Mouse (Mus musculus) ES-Bruce4 (cell line): ENCODE results near the gene Bcorl1. TPM values are rescaled to one million over a fixed set of nuclear protein-coding genes. Genes with fewer than 3 reads are reported as not detected.

Experiments
- H3K27ac ChIP-seq: 2 replicates; pipeline ENCODE4 v1.5.1; 2012; ENCODE audit warnings: low read length, inconsistent platforms; ENCODE audit not compliant: insufficient read depth
- H3K27me3 ChIP-seq: 2 replicates; pipeline ENCODE4 v1.6.1; 2012; ENCODE audit warnings: mild to moderate bottlenecking, low read length, inconsistent platforms; ENCODE audit not compliant: control insufficient read depth, poor library complexity, insufficient read depth, severe bottlenecking
- H3K36me3 ChIP-seq: 2 replicates; pipeline ENCODE4 v1.6.1; 2012; ENCODE audit warnings: inconsistent platforms, mild to moderate bottlenecking, low read length, moderate library complexity; ENCODE audit not compliant: control insufficient read depth, poor library complexity, insufficient read depth, severe bottlenecking
- H3K4me1 ChIP-seq: one replicate; pipeline ENCODE4 v1.8.1; 2011; ENCODE audit warnings: low read length; ENCODE audit not compliant: control insufficient read depth, insufficient read depth
- H3K4me3 ChIP-seq: 2 replicates; pipeline ENCODE4 v1.5.1; 2011; ENCODE audit warnings: low read depth, mild to moderate bottlenecking, low read length
- H3K9ac ChIP-seq: 2 replicates; pipeline ENCODE4 v1.6.1; 2012; ENCODE audit warnings: low read depth, mild to moderate bottlenecking, inconsistent platforms; ENCODE audit not compliant: poor library complexity, severe bottlenecking
- H3K9me3 ChIP-seq: replicated peaks from 2 replicates; pipeline ENCODE4 v1.6.1; 2012; ENCODE audit warnings: mild to moderate bottlenecking, low read length, inconsistent platforms; ENCODE audit not compliant: control insufficient read depth, poor library complexity, insufficient read depth, severe bottlenecking
- CTCF ChIP-seq: IDR thresholded peaks from one replicate; pipeline ENCODE4 v1.8.1; 2011; ENCODE audit warnings: low read depth, low read length
- EP300 ChIP-seq: IDR thresholded peaks from 2 replicates; pipeline ENCODE4 v1.6.1; 2011; ENCODE audit warnings: low read depth, low read length; ENCODE audit not compliant: insufficient read depth
- POLR2A ChIP-seq: IDR thresholded peaks from one replicate; pipeline ENCODE4 v1.8.1; 2011; ENCODE audit warnings: low read length; ENCODE audit not compliant: insufficient read depth
- polyA plus RNA-seq: library from polyadenylated mRNA; stranded (reverse); fragments of >200 nt; gene quantifications from 2 replicates; pipeline ENCODE4 v1.2.4, GENCODE M21; 2011; ENCODE audit warnings: low read depth; ENCODE audit not compliant: missing spikeins, insufficient read depth, insufficient read length

Bcorl1 gene
- polyA plus RNA-seq, 1 experiment: 11.3 TPM

DNA sequence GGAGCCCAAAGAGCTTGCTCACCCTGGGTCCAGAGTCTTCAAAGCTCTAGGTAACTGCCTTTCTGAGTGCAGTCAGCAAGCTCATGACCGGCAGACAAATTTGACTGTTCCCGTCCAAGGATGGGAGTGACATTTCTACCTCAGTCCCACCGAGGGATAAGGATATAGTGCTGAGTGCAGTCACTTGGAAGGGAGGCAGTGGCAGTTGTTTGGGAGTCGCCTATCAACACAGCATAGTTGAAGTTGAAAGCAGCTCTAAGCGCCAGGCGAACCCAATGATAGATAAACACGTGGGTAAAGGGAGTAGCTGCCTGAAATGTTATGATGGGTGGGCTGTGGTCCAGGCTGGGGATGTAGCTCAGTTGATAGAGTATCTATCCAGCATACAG, 69.2 kb downstream of the Bcorl1 start:
- Histone ChIP-seq H3K27ac (no peak overlapping the region), H3K4me1 (no peaks in the 10 kb centered on the region), H3K27me3 (no peaks in the 10 kb centered on the region), H3K36me3 (peaks cover 2% of the 10 kb centered on the region; the same call in 1 of the 2 replicates), H3K9me3 (no peaks in the 10 kb centered on the region), H3K4me3 (no peak overlapping the region), H3K9ac (no peak overlapping the region)
- TF ChIP-seq POLR2A (no peak), CTCF (no peak), EP300 (no peak)

DNA sequence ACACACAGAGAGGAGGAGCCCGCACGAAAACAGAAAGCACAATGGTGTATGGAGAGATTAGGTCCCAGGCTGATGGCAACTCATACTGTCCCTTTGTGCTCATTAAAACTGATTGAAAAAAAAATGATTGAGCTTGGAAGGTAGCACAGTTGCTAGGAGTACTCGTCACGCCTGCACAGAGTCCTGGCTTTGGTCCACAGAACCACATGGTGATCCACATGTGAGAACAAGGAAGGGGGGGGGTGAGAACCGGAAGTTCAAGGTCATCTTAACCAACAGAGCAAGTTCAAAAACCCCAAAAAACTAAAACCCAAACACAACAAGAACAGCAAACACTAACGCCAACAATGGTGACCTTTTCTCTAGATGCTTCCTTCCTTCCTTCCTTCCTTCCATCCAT, 71.5 kb downstream of the Bcorl1 start:
- no peak overlapping the region for H3K4me3 ChIP-seq
- H3K27ac ChIP-seq: no peak overlapping the region
- TF ChIP-seq CTCF (no peak), EP300 (no peak), POLR2A (no peak)
- H3K36me3 ChIP-seq: peaks cover 2% of the 10 kb centered on the region; the same call in 1 of the 2 replicates
- H3K9ac ChIP-seq: no peak overlapping the region
- no peaks in the 10 kb centered on the region for H3K9me3 ChIP-seq
- no peaks in the 10 kb centered on the region for H3K27me3 ChIP-seq
- no peaks in the 10 kb centered on the region for H3K4me1 ChIP-seq

DNA sequence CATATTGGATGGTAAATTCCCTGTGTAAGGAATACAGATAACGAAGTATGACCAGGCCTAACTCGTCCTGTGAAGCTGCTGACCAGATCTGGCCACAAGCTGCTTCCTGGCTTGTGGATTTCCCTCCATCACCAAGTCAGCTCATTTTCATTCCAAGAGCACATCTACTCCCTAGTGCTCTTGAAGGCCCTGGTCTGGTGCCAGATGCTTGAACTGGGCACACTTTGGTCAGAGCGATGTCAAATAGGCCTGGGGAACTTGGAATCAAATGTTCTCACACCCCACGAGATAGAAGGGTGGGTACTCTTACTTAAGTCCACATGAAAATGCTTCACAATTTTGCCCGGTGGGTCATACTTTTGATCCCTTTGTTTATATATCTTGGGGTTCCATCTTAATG, 73.1 kb downstream of the Bcorl1 start:
- Histone ChIP-seq H3K27me3 (no peaks in the 10 kb centered on the region), H3K27ac (no peak overlapping the region), H3K4me3 (no peak overlapping the region), H3K4me1 (no peaks in the 10 kb centered on the region), H3K9me3 (no peaks in the 10 kb centered on the region), H3K9ac (no peak overlapping the region), H3K36me3 (peaks cover 2% of the 10 kb centered on the region; the same call in 1 of the 2 replicates)
- TF ChIP-seq EP300: no peak
- no peak for TF ChIP-seq CTCF
- TF ChIP-seq POLR2A: no peak

DNA sequence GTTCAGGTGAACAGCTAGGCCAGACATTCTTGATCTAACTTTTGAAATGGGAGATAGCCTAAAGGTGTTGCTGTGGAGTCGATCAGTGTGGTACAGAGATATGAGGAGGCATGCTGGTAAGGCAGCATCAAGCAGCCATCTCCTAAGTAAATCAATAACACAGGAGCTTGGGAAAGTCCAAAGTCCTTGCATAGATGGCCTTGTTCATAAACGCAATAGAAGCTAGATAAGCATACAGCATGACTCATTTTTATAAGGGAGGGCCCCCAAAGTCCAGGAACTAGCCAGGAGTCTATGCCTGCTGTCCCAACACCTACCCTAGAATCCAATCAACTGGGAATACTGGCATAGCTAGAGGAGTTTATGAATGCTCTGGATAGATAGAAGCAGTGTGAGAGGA, 77.3 kb downstream of the Bcorl1 start:
- Histone ChIP-seq H3K27ac (no peak overlapping the region), H3K4me3 (no peak overlapping the region), H3K4me1 (no peaks in the 10 kb centered on the region), H3K36me3 (peaks cover 2% of the 10 kb centered on the region; the same call in 1 of the 2 replicates), H3K9ac (no peak overlapping the region), H3K27me3 (no peaks in the 10 kb centered on the region), H3K9me3 (no peaks in the 10 kb centered on the region)
- TF ChIP-seq EP300 (no peak), CTCF (no peak), POLR2A (no peak)

DNA sequence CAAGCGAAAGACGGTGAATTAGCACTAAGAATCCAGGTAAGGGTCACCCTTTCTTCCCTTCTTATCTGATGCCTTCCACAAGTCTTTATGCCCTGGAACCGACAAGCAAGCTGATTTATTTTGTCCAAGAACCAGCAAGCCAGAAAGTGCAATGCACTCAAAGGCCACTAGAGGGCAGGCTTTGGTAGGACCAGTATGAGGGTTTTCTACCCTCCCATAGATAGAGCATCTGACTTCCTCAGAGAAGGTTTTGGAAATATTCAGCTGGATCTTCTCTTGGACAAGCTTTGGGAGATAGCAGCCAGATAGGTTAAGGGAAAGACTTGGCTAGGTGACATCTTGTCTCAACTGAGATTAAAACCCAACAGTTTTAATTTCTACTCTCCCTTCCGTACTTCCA, 81.8 kb downstream of the Bcorl1 start:
- Histone ChIP-seq H3K27me3 (no peaks in the 10 kb centered on the region), H3K36me3 (no peaks in the 10 kb centered on the region)

DNA sequence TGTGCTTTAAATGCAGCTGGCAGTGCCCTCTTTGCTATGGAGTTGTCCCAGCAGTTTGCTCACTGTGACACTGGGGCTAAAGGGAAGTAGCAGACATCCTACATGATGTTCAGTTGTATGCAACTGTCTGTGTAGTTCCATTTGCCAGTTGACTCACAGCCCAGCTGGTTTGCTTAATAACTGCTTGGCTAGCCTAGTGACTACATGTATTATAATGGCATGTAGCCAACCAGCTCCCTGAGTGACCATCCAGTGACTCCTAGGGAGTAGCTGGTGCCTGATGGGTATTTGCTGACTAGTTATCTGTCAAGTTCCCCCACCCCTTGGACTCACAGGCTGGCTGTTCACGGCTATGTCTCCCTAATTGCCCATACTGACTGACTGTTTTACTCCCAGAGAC, 82.5 kb downstream of the Bcorl1 start:
- Histone ChIP-seq H3K27me3 (no peaks in the 10 kb centered on the region), H3K36me3 (no peaks in the 10 kb centered on the region), H3K4me3 (no peak overlapping the region), H3K27ac (no peak overlapping the region), H3K4me1 (peaks cover 2% of the 10 kb centered on the region), H3K9me3 (no peaks in the 10 kb centered on the region), H3K9ac (no peak overlapping the region)
- TF ChIP-seq EP300 (no peak), POLR2A (no peak), CTCF (no peak)

More for the DNA sequence above, 81.8 kb downstream of the Bcorl1 start:
- Histone ChIP-seq H3K9ac (no peak overlapping the region), H3K4me1 (peaks cover 2% of the 10 kb centered on the region), H3K27ac (no peak overlapping the region), H3K4me3 (no peak overlapping the region), H3K9me3 (no peaks in the 10 kb centered on the region)
- TF ChIP-seq CTCF (no peak), POLR2A (no peak), EP300 (no peak)
